Mouse (Mus musculus) thymus, adult 2 months (tissue): Measurements from ENCODE around the gene Grpel1.

ENCODE experiments used
- CTCF ChIP-seq: fragments of 200-500 bp; IDR thresholded peaks from 2 replicates; pipeline ENCODE4 v1.5.1; 2012; ENCODE audit warnings: mild to moderate bottlenecking, control low read depth, low read length, moderate library complexity, borderline replicate concordance; ENCODE audit not compliant: control insufficient read depth, poor library complexity, insufficient read depth; ENCODE audit errors: extremely low read depth
- POLR2A ChIP-seq: fragments of 200-500 bp; IDR thresholded peaks from 2 replicates; pipeline ENCODE4 v1.6.1; 2012; ENCODE audit warnings: mild to moderate bottlenecking, low read length, control low read depth, moderate library complexity; ENCODE audit not compliant: control insufficient read depth, poor library complexity, insufficient read depth; ENCODE audit errors: extremely low read depth

- TF ChIP-seq CTCF = no peak
- no peak for TF ChIP-seq POLR2A
Measured at GRCm38 (mm10) chr5:36422689-36423088, 42.1 kb upstream of the Grpel1 start.
